32 mouse cellular contexts compared by ENCODE assay signal in genomic region chr5:41804643-41805042, GRCm38 (mm10). TPM values are rescaled to one million over a fixed set of nuclear protein-coding genes. Genes with fewer than 3 reads are reported as not detected.
DNase-seq lines count a peak whose midpoint lies in the region; ATAC-seq and TF ChIP-seq lines count a peak whose summit lies in the region.
"Had no signal": no experiment of that assay in that cellular context is flagged by ENCODE, and none has a peak within 500 bp of the region (broad histone marks: within the 10 kb centered on the region; RNA-seq: fewer than 3 reads in every experiment).

No protein-coding gene starts in this region.

- H3K4me1 ChIP-seq in cortical plate, adult 2 months (ENCODE audit: control insufficient read depth, insufficient read depth, low read length) = peaks cover 2% of the 10 kb centered on the region; the same call in 1 of the 2 replicates
- H3K4me1 ChIP-seq: embryonic facial prominence, embryonic 10.5 days; embryonic facial prominence, embryonic 13.5 days; forebrain, embryonic 12.5 days; forebrain, embryonic 15.5 days; heart, embryonic 10.5 days; hindbrain, embryonic 10.5 days; hindbrain, embryonic 13.5 days had no signal

- peak; percentile 36 for TF ChIP-seq CTCF in layer of hippocampus, adult 2 months (conservative IDR thresholded peaks at IDR 0.05)
- no peak for TF ChIP-seq CTCF in cortical plate, adult 2 months (IDR thresholded peaks at IDR 0.05; ENCODE audit: extremely low read depth, insufficient read depth, low read length)

- peak; percentile 51; the same call in 1 of the 2 replicates for ATAC-seq in frontal cortex, adult (ENCODE audit: low TSS enrichment)
- ATAC-seq: forebrain, embryonic 15.5 days; hindbrain, embryonic 16.5 days had no signal

- TF ChIP-seq POLR2A in cortical plate, adult 2 months (IDR thresholded peaks at IDR 0.05; ENCODE audit: extremely low read depth, insufficient read depth, low read length) = no peak

- no peak overlapping the region for H3K27ac ChIP-seq in layer of hippocampus, adult 2 months
- peak overlapping the region; percentile 17; the same call in 1 of the 2 replicates for H3K27ac ChIP-seq in cortical plate, adult 2 months (ENCODE audit: insufficient read depth, low read length)
- H3K27ac ChIP-seq: embryonic facial prominence, embryonic 10.5 days; embryonic facial prominence, embryonic 13.5 days; forebrain, embryonic 12.5 days; forebrain, embryonic 15.5 days; gastrocnemius, adult 2 months; heart, embryonic 10.5 days; hindbrain, embryonic 10.5 days; hindbrain, embryonic 13.5 days had no signal

- DNase-seq in frontal cortex, postnatal 36 days (ENCODE audit: low spot score in 2 of 2) = no peak
- no peak for DNase-seq in layer of hippocampus, adult 2 months (ENCODE audit: low spot score in 2 of 2)
- DNase-seq in layer of hippocampus, postnatal 14 days (ENCODE audit: low spot score in 2 of 2) = no peak
- no peak for DNase-seq in lung, postnatal 25 days (ENCODE audit: low spot score)
- no peak for DNase-seq in urinary bladder, adult 2 months (ENCODE audit: low spot score)
- DNase-seq: adrenal gland, adult 2 months; adrenal gland, postnatal 14 days; cerebellum, adult 11 months; cerebellum, adult 2 months; cerebellum, adult 9-11 months; cerebellum, postnatal 25 days; embryo, embryonic 11 days; gastrocnemius, adult 2 months; gastrocnemius, postnatal 14 days; heart, adult 18-20 months; heart, postnatal 36 days had no signal

- H3K4me3 ChIP-seq in layer of hippocampus, adult 2 months = no peak overlapping the region
- no peak overlapping the region for H3K4me3 ChIP-seq in cortical plate, adult 2 months (ENCODE audit: insufficient read depth, low read length)
- H3K4me3 ChIP-seq: embryonic facial prominence, embryonic 10.5 days; embryonic facial prominence, embryonic 13.5 days; erythroblast, embryonic 14.5 days; forebrain, embryonic 12.5 days; forebrain, embryonic 15.5 days; gastrocnemius, adult 2 months; heart, embryonic 10.5 days; hindbrain, embryonic 10.5 days; hindbrain, embryonic 13.5 days had no signal

RNA-seq across cellular contexts. Expression of gene Bod1l, which starts 39.5 kb away (rescaled TPM):
- total RNA-seq in layer of hippocampus, adult 2 months (2021) = 10 to 100 TPM; 38.7 to 43.1 TPM
- 10 to 100 TPM; 36.2 to 37.9 TPM for total RNA-seq in layer of hippocampus, postnatal 14 days (2021)
- 16.0 and 17.1 TPM in 2 replicates for polyA plus RNA-seq in cortical plate, adult 2 months (2012; rRNA removed)
- polyA plus RNA-seq in urinary bladder, adult 2 months (2012; rRNA removed) = 9.9 and 11.8 TPM in 2 replicates

RNA-seq across cellular contexts. Expression of gene Nkx3-2, which starts 40.3 kb away (rescaled TPM):
- not detected for total RNA-seq in layer of hippocampus, adult 2 months (2021)
- total RNA-seq in layer of hippocampus, postnatal 14 days (2021) = not detected
- polyA plus RNA-seq in cortical plate, adult 2 months (2012; rRNA removed) = not detected in 2 replicates
- polyA plus RNA-seq in urinary bladder, adult 2 months (2012; rRNA removed) = not detected in 2 replicates
- total RNA-seq: adrenal gland, adult 2 months; adrenal gland, postnatal 14 days; adrenal gland, postnatal 4 days; common myeloid progenitor, adult 5-6 weeks; G1E; gastrocnemius, adult 2 months; gastrocnemius, postnatal 14 days; heart, adult 18-20 months; heart, postnatal 36 days had no signal
- polyA plus RNA-seq: adrenal gland, adult 2 months; cerebellum, adult 2 months; erythroblast, embryonic 14.5 days; forebrain, embryonic 12.5 days; forebrain, embryonic 15.5 days; G1E; heart, embryonic 14.5 days; heart, postnatal 0 days; hindbrain, embryonic 13.5 days; hindbrain, embryonic 16.5 days had no signal
